Mouse (Mus musculus) bone marrow, adult 2 months (tissue): Measurements from ENCODE around the gene Sephs1.

ENCODE experiments used
- CTCF ChIP-seq: fragments of 200-500 bp; IDR thresholded peaks from 2 replicates; pipeline ENCODE4 v1.5.1; 2011; ENCODE audit warnings: low read length, control low read depth; ENCODE audit not compliant: control insufficient read depth, insufficient read depth
- POLR2A ChIP-seq: fragments of 200-500 bp; IDR thresholded peaks from 2 replicates; pipeline ENCODE4 v1.6.1; 2011; ENCODE audit warnings: low read depth, mild to moderate bottlenecking, control low read depth, low read length, borderline replicate concordance; ENCODE audit not compliant: control insufficient read depth

- TF ChIP-seq POLR2A: no peak
- TF ChIP-seq CTCF: no peak
Observed at GRCm38 (mm10) chr2:4880737-4881349, 521 bp upstream of the Sephs1 start.
